Mouse (Mus musculus) thymus, postnatal 0 days (tissue): Measurements from ENCODE around the gene Dnajb11. TPM values are rescaled to one million over a fixed set of nuclear protein-coding genes. Genes with fewer than 3 reads are reported as not detected.

Experiments
- DNase-seq: peaks from one replicate; pipeline ENCODE4 v3.0.0-alpha.2; 2015; ENCODE audit warnings: low spot score
- polyA plus RNA-seq: library from polyadenylated mRNA; unstranded; fragments of >200 nt; fragmentation: Nextera tagmentation; extraction: Ambion mirVana; gene quantifications from 2 replicates; pipeline ENCODE4 v1.2.1, GENCODE M21; 2015

Gene Dnajb11
- 93.9 and 101 TPM in 2 replicates for polyA plus RNA-seq

- peak; percentile 100 for DNase-seq
Measured at GRCm38 (mm10) chr16:22857431-22858113, at the start of gene Dnajb11, which contains the start of gene Tbccd1. TSS of gene Dnajb11 (plus strand) at chr16:22857845. TSS of gene Tbccd1 (minus strand) at chr16:22857669.

- no peak for DNase-seq
Measured at GRCm38 (mm10) chr16:22811477-22811876, 46.2 kb upstream of the Dnajb11 start, which contains the start of gene Crygs. TSS of gene Crygs (minus strand) at chr16:22811577.

GRCm38 (mm10) chr16:22820731-22821130, 36.9 kb upstream of the Dnajb11 start:
- DNase-seq: no peak

GRCm38 (mm10) chr16:22832932-22833525, 24.6 kb upstream of the Dnajb11 start:
- no peak for DNase-seq

GRCm38 (mm10) chr16:22839146-22839857, 18.3 kb upstream of the Dnajb11 start:
- DNase-seq: no peak

GRCm38 (mm10) chr16:22842871-22843270, 14.8 kb upstream of the Dnajb11 start:
- no peak for DNase-seq

- DNase-seq: peak; percentile 42
Measured at GRCm38 (mm10) chr16:22844061-22844801, 13.4 kb upstream of the Dnajb11 start.

- DNase-seq: no peak
Measured at GRCm38 (mm10) chr16:22844834-22845233, 12.8 kb upstream of the Dnajb11 start.

- DNase-seq: no peak
Measured at GRCm38 (mm10) chr16:22845481-22845880, 12.2 kb upstream of the Dnajb11 start.

GRCm38 (mm10) chr16:22847686-22848085, 10.0 kb upstream of the Dnajb11 start:
- no peak for DNase-seq

DNA sequence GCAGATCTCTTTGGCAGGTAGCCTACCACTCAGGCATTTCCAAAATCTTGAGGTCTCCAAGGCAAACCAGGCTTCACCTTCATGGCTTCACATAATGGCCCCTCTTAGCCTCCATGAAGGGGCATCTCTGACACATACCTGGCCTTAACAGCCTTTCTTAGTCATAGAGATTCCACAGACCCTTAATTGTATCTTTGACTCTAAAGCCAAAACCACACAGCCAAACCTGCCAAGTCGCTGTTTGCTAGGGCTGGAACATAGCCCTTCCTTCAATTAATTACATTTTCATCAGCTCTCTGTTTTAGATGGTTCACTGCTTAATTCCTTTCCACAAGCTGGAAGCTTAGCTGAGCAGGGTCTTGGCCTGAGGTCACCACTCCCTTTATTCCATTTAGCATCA, 9.3 kb upstream of the Dnajb11 start:
- DNase-seq: no peak

- DNase-seq: no peak
Measured at GRCm38 (mm10) chr16:22852709-22853108, 4.9 kb upstream of the Dnajb11 start.

DNA sequence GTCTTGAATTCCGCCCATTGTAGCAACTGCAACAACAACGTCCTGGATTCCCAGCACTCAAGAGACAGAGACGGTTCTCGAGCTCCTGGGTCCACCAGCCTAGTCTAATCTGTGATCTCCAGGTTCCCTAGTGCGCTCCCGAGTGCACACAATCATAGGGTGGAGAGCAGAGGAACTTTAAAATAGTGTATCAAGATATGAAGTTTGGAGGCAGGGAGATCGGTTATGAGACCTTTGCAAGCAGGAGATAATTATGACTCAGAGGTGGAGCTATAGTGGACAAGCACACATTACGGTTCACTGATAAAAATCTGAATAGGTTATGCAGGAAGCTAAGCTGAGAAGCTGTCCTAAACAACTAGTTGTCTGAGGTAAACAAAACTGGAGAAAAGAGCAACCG, 872 bp upstream of the Dnajb11 start:
- DNase-seq: no peak

DNA sequence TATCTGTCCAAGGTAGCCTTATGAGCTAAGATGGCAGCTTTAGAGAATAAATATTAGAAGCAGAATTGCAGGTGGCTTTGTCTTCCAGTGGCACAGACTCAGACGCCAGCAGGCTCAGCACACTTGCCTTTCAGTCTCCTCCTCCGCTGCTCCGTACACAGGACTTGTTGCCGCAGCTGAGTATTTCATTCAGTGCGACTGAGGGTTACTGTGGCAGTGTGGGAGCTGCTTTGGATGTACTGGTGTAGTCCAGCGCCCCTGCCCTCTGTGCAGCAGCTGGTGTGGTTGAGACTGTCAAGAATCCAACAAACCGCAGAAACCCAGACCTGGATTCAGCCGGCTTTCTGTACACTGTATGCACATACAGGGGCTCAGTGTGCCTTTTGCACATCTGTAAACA, 14.8 kb downstream of the Dnajb11 start:
- DNase-seq: no peak

DNA sequence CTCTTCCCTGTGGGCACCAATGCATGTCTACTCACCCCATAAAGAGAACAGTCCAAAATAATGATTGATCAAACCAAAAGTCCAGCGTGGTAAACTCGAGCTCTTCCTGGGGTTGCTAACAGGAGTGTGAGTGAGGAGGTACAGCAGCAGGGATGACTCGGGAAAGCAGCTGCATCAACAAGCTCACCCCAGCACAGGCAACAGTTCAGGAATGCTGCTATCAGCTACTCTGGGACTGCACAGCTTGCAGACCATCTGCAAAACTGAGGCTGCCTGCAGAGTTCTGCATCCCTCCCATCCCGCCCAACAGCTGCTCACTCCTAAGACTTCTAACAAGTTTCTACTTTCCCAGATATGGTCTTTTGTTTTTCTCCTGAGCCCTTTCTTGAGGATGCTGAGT, 15.7 kb downstream of the Dnajb11 start:
- DNase-seq: no peak

- DNase-seq: peak; percentile 48
Measured at GRCm38 (mm10) chr16:22876218-22877043, 18.8 kb downstream of the Dnajb11 start.

GRCm38 (mm10) chr16:22877660-22878390, 20.2 kb downstream of the Dnajb11 start:
- DNase-seq: no peak

GRCm38 (mm10) chr16:22878716-22879115, 21.1 kb downstream of the Dnajb11 start:
- DNase-seq: no peak

DNA sequence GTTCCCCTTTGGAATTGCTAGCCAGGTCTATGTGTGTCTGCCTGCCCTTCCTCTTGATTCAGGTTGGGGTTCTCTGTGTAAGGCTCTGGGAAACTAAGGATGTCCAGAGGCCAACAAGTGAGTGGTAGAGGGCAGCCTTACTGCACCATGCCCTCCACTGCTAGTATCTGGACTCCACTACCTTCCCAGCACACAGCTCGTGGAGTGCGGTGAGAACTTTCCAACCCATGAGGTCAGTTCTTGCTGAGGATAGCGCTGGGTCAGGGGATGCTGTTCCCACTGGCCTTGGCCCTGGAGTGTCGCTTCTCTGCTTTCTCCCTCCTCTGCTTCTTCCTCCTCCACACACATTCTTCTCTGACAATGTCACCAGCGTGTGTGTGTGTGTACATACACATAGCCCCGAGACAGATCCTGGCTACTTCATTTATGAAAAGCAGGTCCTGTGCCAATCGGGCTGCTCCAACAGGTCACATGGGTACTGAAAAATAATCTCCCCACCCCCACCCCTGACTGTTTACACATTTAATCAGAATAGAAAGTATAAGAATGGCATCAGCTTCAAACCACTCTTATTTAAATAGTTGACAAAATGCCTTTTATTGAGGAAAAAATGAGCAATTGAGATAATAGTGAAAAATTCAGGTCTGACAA, 22.4 kb downstream of the Dnajb11 start:
- DNase-seq: no peak
